Mouse (Mus musculus) MEL (cell line): ENCODE measurements at regions not wholly inside any gene's neighbourhood (a gene's known extent, or its start where the extent isn't known, plus 50 kb on each side); places are given as distances from the start of the nearest gene placed in this dataset.

Experiments used
- CTCF ChIP-seq, 3 experiments: IDR thresholded peaks in 2 of 3; conservative IDR thresholded peaks in 1 of 3; 2 replicates each; pipeline ENCODE4 v1.5.1; 2011 to 2012; ENCODE audit warnings: low read length in 3 of 3, low read depth in 2 of 3, mild to moderate bottlenecking in 2 of 3, improper control_type of control experiment in 1 of 3, inconsistent platforms in 1 of 3, mixed read lengths in 1 of 3, moderate library complexity in 1 of 3; ENCODE audit not compliant: control insufficient read depth in 1 of 3, insufficient read depth in 1 of 3, poor library complexity in 1 of 3, severe bottlenecking in 1 of 3
- TCF12 ChIP-seq: IDR thresholded peaks from 2 replicates; pipeline ENCODE4 v1.6.1; 2014; ENCODE audit warnings: low read depth, mild to moderate bottlenecking, inconsistent platforms, low read length, improper control_type of control experiment, moderate library complexity

DNA sequence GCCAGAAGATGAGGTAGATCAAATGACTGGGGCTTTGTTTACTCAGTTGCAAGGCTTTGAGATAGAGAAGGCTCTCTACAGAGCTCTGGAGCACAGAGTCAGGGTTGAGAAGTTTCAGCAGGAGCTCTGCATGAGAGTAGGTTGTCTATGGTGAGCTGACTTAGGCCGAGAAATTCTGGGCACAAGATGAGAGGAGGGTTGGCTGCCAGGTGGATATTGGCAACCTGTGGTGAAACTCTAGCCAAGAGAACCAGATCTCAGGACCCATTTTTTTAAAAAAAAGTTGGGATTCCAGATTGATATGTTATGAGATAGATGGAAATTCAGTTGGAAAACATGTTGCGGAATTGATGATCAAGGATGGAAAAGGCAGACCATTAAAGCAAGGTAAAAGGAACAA, 83.8 kb upstream of the Lsm8 start:
- TF ChIP-seq CTCF (IDR thresholded peaks at IDR 0.05 in 2 of 3, conservative IDR thresholded peaks at IDR 0.05 in 1 of 3; ENCODE audit: control insufficient read depth in 1 of 3, insufficient read depth in 1 of 3, low read depth in 2 of 3, low read length in 3 of 3, poor library complexity in 1 of 3, severe bottlenecking in 1 of 3): no peak
- no peak for TF ChIP-seq TCF12
